Mouse (Mus musculus) T-helper 17 cell (primary cell): ENCODE measurements around the gene Rnf26.

Source experiments
- in situ Hi-C, 2 experiments: fragments of 300-600 bp; cut with MboI, MseI; formaldehyde crosslinking; loops; 1 replicate in 1 of 2; 2 replicates in 1 of 2; pipeline ENCODE4 v1.15.1; 2025; ENCODE audit warnings: high pct_unique_total_duplicates in 2 of 2

Rnf26 gene

DNA sequence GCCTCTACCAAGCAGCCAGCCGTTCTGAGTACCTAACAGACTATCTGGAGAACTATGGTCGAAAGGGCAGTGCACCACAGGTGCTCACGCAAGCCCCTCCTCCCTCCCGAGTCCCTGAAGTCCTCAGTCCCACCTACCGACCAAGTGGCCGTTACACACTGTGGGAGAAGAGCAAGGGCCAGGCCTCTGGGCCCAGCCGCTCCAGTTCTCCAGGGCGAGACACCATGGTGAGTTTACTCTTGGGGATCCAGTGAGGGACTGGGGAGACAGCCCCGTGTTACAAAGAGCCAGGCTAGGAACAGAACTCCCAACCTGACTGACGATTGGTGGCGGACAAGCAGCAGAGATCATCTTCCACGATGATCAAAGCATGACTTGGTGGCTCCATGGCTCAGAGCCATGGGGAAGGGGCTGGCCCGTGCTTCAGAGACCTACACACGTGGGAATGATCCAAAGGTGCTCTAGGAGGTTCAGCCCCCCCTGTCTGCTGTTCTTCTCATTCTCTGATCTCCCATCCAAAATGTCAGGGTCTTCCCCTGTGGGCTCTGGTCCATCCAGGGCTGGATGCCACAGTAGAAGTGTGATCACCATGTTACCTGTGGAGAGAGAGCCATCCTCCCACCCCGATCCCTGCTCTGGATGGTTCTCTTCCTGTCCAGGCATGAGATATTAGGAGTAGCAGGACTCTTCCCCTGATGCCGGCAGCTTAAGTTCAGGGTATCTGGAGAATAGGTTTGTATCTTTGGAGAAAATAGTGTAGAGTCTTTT, 37.1 kb downstream of the Rnf26 start:
- in situ Hi-C loops = no loop called here

DNA sequence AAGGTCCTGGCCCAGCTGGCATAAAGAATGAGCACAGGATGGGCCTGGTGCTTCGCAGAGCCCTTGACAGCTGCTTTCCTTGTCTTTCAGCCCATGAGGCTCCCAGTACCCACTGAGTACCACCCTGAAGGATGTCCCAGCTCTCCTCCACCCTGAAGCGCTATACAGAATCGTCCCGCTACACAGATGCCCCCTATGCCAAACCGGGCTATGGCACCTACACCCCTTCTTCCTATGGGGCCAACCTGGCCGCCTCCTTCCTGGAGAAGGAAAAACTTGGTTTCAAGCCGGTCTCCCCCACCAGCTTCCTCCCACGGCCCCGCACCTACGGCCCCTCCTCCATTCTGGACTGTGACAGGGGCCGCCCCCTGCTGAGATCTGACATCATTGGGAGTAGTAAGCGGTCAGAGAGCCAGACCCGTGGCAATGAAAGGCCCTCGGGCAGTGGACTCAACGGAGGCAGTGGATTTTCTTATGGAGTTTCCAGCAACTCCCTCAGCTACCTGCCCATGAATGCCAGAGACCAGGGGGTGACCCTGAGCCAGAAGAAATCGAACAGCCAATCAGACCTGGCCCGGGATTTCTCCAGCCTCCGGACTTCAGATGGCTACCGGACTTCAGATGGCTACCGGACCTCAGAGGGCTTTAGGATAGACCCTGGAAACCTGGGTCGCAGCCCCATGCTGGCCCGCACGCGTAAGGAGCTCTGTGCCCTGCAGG, 37.9 kb downstream of the Rnf26 start:
- in situ Hi-C loops = no loop called here

DNA sequence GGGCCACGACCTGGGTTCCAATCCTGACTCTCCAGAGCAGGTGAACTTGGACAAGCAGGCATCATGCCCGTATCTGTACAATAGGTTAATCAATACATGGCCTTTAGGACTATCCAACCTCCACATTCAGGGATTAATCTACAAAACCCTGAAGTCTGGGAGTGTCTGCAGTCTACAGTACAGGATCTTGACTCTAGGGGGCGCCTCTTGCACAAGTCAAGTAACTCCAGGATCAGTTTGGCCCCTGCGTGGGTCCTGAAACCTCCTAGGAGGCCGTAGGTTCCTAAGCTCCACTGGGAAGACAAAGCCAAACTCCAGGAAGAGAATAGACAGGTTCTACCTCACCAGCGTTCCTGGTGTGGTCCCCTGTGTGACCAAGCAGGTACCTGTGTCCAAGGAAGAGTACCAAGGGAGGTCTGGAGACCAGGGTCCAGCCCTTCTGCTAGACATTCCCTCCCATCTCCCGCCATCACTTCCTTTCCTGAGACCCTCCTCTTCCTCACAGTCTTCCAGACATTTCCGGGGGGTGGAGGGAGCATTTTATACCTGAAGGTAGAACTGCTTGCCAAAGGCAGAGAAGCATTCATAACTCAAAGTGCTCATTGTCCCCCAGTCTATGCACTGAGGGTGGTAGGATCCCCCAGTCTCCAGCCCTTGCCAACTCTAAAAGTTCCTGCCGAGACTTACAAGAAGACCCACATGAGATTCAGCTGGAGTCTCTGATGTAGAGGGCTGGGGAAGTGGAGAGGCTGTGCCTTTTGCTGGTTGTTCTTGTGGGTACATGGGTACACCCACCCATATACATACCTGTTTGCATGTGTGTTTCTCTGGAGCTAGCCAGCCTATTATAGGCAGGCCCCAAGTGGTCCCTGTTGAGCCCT, 38.7 kb downstream of the Rnf26 start:
- in situ Hi-C loops = no loop called here

DNA sequence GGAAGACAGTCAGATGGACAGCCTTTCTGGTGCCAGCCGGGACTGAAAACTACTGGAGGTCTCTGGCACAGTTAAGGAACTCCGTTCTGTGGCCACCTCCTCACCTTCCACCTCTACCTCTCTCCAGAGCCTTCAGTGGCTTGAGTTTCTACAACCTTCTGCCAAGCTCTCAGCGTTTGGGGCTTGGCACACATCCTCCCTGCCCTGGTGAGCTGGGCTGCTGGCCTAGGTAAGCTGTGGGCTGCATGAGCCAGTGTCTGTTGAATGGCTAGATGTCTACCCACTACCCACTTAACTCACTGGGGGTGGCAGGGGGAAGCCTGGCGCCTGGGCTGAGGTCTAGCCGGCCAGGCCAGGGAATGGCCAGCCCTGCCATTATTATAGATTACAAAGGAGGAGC, 40.2 kb downstream of the Rnf26 start:
- in situ Hi-C loops = no loop called here

DNA sequence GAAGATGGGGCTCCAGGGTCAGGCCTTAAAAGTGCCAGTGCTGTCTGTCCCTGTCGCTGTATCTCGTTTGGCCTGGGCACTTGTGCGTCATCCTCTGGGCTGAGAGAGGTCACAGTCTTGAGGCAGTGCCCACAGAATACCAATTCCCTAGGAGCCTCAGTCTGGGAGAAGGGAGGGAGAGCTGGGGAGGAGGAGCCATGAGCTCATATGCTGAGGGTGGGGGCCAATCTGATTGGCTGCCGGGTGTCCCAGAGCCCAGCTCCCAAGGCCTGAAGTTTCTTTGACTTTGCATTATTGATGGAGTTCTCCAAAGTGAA, 40.8 kb downstream of the Rnf26 start:
- in situ Hi-C loops = no loop called here

DNA sequence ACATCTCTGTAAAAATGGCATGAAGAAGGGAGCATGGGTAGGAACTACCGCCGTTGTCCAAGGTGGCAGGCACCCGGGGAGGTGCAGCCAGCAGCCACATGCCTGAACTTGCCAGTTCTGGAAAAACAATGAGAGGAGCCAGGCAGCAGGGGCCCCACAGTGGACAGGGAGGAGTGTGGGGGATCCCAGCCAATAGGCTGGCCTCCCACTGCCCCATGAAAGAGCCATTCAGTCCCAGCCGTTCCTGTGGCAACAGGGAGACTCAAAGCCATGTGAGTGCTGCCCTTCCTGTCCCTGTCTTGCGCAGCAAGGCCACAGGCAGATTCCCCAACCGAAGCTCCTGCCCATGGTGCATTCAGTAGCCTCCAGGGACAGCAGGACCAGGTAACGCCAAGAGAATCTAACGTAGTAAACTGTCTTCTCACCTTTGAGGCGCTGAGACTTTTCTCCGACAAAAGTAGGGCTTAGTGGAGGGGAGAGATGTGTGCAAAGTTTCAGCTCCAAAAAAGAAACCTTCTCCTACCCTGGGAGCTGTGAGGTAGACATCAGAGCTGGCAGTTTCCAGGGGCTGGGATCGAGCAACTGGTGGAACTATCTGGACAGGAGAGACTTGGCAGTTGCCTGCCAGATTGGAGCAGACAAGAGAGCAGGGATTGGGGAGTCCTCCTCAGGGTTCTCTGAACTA, 41.3 kb downstream of the Rnf26 start:
- in situ Hi-C loops = no loop called here

DNA sequence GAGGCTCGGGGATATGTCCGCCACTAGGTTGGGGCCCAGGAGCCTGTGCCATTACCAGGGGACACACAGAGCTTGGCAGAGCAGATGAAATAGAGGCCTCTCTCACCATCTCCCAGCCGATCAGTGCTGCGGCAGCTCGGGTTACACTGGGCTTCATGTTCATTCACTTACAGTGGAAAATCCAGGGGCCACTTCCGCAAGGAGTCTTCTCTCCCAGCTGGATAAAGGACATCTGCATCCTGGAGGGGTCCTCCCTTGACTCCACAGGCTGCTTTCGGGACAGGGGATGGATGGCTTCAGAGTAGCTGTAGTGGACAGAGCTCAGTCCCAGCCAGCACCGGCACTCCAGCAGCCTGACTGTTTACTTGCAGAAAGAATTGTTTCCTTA, 42.5 kb downstream of the Rnf26 start:
- in situ Hi-C loops = no loop called here

DNA sequence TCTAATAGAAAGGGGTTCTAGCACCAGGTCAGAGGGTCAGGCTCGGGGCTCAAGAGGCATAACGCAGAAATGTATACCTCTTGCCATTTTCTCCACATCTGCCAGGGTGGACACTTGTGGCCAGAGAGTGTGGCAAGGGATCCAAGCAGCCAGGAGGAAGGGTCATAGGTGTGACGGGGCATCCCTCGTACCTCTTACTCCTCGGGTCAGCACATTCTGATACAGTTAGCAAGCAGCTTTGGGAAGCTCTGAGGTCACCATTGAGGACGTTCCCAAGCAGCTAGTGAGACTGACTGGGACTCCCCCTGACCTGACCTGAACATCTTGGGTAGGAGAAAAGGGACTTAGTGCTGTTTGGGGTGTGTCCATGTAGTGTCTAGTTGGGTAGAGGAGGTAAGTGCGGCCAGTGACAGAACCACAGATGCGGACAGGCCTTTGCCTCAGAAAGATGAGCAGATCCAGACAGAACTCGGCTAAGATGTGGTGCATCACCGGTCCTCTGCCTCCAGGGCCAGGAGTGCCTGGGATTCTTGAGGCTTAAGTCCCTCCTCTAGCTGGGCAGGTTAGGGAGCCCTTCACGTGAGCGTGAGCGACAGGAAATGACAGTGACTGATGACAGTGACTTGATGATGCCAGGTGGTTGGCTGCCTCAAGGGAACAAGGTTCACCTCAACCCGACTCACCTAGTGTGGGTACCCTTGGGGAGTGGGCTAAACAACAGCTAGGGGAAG, 43.0 kb downstream of the Rnf26 start:
- in situ Hi-C loops = no loop called here

DNA sequence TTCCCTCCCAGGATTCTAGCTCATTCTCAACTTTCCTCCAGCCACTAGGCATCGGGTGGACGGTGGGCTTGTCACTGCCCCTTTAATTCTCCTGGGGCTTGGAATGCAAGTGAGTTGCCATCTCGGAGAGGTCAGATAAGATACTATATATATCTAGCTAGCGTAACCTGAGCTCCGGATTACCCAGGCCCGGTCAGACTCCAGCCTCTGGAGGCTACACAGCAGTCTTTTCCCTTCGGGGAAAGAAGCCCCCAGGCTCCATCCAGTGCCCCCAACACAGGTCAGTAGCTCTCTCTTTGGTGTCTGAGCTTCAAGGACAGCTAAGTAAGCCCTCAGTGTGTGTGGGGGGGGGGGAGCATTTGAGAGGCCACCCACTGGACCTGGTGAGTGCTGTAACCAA, 44.1 kb downstream of the Rnf26 start:
- in situ Hi-C loops = no loop called here

DNA sequence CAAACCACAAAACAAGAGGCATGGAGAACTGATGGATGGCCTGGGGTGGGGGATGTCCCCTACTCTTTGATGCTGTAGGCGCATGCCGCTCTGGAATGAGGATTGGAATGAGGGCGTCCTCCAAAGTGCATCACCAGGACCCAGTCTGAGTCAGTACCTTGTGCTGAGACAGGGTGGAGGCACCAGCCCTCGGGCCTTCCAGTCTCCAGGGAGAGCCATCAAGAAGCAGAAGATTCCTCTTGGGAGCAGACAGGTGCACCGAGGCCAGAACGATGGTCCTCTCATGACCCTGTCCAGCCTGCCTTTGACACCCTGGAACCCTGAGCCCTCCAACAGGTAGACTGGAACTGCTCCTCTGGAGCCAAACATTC, 45.4 kb downstream of the Rnf26 start:
- in situ Hi-C loops = no loop called here

DNA sequence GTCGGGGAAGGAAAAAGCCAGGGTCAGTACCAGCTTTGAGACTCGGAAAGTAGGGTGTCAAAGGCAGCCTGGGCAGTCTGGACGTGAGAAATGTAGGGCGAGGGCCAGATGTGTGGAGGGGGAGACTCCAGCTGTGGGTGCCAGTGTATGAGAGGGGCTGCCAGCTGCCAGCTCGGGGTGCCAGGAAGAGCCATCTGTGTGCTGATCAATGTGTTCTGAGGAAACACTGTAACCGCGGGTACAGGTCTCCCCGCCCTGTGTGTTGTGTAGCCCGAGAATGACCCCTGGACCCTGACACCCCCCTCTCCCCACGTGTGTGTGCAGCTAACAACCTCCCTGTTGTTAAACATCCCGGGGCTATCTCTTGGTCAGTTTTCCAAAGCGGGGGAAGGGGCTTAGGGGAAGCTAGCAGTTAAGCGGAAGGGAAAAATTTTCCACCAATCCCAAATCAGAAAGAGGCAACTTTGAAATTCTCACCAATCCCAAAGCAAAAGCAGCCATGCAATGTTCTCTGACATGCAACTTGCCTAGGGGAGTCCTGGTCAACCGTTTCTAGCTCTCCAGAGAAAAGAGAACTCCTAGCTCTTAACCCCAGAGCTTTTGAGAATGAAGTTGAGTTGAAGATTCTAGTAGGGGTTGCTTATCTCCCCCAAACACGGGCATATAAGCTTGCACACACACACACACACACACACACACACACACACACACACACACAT, 45.9 kb downstream of the Rnf26 start:
- in situ Hi-C loops = no loop called here

DNA sequence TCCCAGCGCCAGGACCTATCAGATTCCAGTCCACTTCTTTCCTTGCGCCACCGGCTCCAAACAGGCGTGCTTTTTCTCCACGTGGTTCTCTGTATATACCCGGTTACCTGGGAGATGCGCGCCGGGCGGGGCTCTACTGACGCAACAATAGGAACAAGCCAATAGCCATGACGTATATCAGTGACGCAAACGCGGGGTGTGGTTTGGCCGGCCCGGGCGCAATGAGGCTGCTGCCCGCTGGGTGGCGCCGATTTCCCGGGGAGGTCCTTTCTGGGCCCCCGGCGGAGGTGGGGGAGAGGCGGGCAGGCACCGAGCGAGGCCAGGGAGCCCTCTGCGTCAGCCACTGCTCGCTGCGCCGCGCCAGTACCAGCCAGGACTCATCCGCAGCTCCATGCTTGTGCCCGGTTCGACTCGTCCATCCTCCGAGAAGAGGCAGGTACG, 46.5 kb downstream of the Rnf26 start, which contains the start of gene Usp2:
TSS of gene Usp2 (plus strand) at position 237 of the 441 bp plus-strand sequence.
- in situ Hi-C loops = no loop called here

DNA sequence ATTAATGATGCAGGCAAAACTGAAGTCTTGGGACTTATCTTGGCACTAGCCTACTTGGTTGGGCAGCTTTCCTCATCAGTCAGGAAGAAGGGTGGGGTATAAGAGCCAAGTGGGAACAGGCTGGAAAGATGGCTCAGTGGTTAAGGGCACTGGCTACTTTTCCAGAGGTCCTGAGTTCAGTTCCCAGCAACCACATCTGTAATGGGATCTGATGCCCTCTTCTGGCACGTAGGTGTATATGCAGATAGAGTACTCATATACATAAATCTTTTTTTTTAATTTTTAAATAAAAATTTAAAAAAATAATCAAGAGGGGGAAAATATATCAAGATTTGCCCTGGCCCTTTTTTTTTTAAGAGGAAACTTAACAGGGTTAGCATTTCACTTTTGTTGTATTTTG, 48.1 kb downstream of the Rnf26 start:
- in situ Hi-C loops = no loop called here

DNA sequence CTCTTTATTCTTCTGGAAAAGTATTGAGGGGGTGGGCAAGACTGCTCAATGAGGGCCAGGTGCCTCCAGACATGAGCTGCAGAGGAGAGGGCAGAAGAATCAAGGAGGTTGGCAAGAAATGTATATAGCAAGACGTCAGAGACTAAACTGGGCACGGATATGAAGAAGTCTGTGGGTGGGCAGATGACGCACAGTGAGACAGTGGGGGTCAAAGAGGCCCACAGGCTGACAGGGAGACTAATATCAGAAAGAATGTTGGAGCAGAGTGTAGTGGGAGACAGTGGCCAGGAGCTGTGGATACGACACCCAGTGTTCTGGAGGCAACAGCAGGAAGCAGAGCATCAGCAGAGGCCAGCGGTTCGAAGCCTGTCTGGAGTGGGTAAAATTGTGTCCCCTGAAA, 54.7 kb downstream of the Rnf26 start:
- in situ Hi-C loops = no loop called here

DNA sequence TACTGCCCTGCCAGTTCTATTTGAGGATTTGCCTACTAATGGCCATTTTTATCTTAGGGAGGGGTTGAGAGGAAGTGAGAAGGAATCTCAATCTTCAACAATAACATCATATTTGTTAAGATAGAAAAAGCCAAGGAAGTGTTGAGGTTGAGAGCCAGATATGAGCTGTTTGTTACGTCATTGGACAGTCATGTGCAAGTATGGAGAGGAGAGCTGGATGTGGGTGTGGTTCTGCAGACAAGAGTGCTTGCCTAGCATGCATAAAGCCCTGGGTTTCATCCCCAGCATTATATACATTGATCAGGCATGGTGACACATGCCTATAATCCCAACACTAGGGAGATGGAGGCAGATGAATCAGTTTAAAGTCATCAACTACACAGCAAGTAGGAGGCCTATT, 59.4 kb downstream of the Rnf26 start:
- in situ Hi-C loops = no loop called here

DNA sequence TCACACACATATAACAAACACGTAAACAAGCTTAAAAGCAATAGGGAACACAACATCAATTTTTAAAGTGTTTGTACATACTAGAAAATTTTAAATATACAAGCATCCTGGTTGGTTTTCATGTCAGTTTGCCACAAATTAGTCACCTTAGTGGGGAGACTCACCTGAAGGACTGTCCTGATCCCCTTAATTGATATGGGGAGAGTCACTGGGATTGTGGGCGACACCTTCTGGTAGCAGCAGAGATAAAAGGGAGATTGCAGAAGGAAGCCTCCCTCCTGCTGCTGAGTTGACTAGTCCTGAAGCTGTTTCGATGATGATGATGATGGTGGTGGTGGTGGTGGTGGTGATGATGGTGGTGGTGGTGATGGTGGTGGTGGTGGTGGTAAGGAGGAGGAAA, 60.5 kb downstream of the Rnf26 start:
- in situ Hi-C loops = no loop called here

DNA sequence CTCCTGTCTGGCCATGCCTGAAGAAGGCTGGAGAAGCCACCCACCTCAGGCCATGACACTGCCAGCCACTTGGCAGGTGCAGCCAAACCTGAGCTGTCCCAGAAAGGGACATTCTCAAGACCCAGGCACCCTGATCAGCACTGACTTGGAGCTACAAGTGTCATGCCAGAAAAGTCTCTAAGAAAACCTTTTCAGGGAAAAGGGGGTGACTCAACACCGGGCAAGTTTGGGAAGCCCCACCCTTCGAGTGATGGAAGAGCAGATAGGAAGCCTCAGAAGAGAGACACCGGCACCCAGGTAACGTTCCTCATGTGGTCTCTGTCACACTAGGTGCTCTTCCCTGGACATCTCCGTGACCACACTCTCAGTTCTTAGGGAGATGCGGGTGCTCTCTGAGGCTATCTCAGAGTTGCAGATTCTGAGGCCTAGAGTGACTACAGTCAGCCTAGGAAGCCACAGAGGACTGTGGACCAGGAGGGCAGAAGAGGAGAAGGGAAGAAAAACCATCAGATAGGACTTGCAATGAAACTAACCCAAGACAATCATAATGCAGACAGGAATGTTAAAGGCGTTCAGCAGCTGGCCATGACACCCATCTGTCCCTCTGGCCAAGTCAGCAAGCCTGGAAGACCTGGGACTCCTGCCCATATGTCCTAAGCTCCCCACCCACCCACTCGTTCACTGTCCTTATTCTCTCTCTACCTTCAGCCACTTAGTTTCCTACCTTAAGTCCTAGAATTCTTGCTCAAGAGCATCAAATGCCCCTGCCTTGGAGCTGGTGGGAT, 63.7 kb downstream of the Rnf26 start:
- in situ Hi-C loops = loop anchor here (5.0 kb wide), 1 partner anchor 62 kb away; no protein-coding TSS in a partner anchor

DNA sequence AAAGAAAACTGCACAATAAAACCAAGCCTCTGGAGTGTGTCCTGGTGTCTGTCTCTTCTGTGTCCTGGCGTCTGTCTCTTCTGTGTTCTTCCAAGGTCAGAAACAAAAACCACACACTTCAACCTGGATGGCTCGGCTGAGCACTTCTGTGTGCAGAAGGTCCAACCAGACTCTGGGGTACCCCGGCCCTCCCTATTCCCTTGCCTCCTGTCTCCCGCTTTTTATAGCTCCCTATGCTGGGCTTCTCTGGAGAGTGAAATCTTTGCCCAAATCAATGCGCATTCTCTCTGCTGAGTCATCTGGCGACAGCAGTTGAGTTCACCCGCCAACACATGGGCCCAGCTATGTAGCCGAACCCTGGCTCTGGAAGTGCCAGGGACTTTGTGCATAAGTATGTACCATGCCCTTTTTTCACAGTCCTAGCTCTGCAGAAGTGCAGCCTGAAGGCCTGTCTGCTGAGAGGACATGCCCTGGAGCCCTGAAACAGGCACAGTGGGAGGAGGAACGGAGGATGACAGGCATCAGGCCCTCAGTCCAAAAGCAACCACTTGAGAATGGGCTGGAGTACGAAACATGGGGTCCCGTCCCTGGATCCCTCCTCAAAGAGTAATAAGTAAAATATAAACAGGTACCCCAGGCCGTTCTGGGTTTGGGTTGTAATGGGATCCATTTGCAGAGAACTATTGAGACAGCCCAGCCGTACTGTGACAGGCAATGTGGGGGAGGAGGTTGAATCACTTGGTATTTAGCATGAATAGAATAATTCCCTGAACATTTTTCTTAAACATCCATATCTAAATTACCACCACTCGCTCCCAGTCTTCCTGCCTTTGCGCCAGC, 64.6 kb downstream of the Rnf26 start:
- in situ Hi-C loops = loop anchor here (5.0 kb wide), 1 partner anchor 61 kb away; no protein-coding TSS in a partner anchor
